Mouse (Mus musculus) liver, adult 2 months (tissue): Measurements from ENCODE around the gene Tmem139. TPM values are rescaled to one million over a fixed set of nuclear protein-coding genes. Genes with fewer than 3 reads are reported as not detected.
A peak's percentile ranks its signal among the peaks of the same experiment; 100 is the strongest.

Experiments
- DNase-seq: peaks from one replicate; pipeline ENCODE4 v3.0.0-alpha.2; 2011; ENCODE audit warnings: low read depth, low spot score; ENCODE audit errors: extremely low read depth
- H3K27ac ChIP-seq: fragments of 200-500 bp; replicated peaks from 2 replicates; pipeline ENCODE4 v1.5.1; 2012; ENCODE audit warnings: low read depth, mild to moderate bottlenecking, control low read depth, inconsistent platforms, low read length; ENCODE audit not compliant: insufficient read depth
- H3K27me3 ChIP-seq: fragments of 200-500 bp; 2 replicates; pipeline ENCODE4 v1.6.1; 2012; ENCODE audit warnings: mild to moderate bottlenecking, moderate library complexity, low read length, inconsistent platforms; ENCODE audit not compliant: control insufficient read depth, insufficient read depth
- H3K36me3 ChIP-seq: fragments of 200-500 bp; 2 replicates; pipeline ENCODE4 v1.6.1; 2012; ENCODE audit warnings: low read length, inconsistent platforms; ENCODE audit not compliant: control insufficient read depth, insufficient read depth
- H3K4me1 ChIP-seq: fragments of 200-500 bp; 2 replicates; pipeline ENCODE4 v1.6.1; 2011; ENCODE audit warnings: low read length; ENCODE audit not compliant: control insufficient read depth, insufficient read depth
- H3K4me3 ChIP-seq: fragments of 200-500 bp; 2 replicates; pipeline ENCODE4 v1.5.1; 2011; ENCODE audit warnings: low read depth, mild to moderate bottlenecking, control low read depth, low read length, moderate library complexity; ENCODE audit not compliant: insufficient read depth
- H3K79me2 ChIP-seq: fragments of 200-500 bp; 2 replicates; pipeline ENCODE4 v1.6.1; 2012; ENCODE audit warnings: inconsistent platforms, mild to moderate bottlenecking, low read length, moderate library complexity; ENCODE audit not compliant: control insufficient read depth, insufficient read depth
- H3K9ac ChIP-seq: fragments of 200-500 bp; 2 replicates; pipeline ENCODE4 v1.6.1; 2012; ENCODE audit warnings: low read depth, mild to moderate bottlenecking, control low read depth, inconsistent platforms, low read length
- CTCF ChIP-seq: fragments of 200-500 bp; IDR thresholded peaks from 2 replicates; pipeline ENCODE4 v1.5.1; 2011; ENCODE audit warnings: low read depth, low read length, control low read depth
- POLR2A ChIP-seq: fragments of 200-500 bp; IDR thresholded peaks from 2 replicates; pipeline ENCODE4 v1.6.1; 2011; ENCODE audit warnings: low read length, control low read depth; ENCODE audit not compliant: insufficient read depth; ENCODE audit errors: extremely low read depth
- WGBS: fragments of 180-500 bp; shearing (Covaris S2); methylation state at CpG from one replicate; pipeline ENCODE4 v1.1.7; 2018; 5-methylcytosine and 5-hydroxymethylcytosine counted together
- polyA plus RNA-seq: library from polyadenylated mRNA; depleted of rRNA; stranded (reverse); fragments of >200 nt; gene quantifications from 2 replicates; pipeline ENCODE4 v1.2.3, GENCODE M21; 2012
- total RNA-seq: library from RNA; depleted of rRNA; stranded (reverse); fragments of >200 nt; gene quantifications from 2 replicates; pipeline ENCODE4 v1.2.3, GENCODE M21; 2014

The Tmem139 gene
- total and polyA plus RNA-seq, 2 experiments: 0.37 to 0.46 TPM

DNA sequence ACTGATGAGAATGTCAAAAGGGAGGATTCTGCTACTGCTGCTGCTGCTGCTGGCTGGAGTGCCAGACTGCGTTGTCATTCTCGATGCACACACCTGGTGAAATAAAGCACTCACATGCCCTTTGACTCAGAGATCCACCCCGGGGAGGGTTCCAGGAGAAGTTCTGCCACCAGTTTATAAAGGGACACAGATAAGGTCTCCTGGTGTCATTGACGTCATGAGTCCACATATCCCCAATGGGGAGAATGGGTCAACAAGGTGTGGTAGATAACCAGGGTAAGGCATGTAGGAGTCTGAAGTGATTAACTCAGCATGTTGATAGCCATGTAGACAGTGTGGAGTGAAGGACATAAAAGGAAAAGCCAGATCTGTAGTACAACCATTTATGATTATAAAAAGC lies 32.2 kb upstream of the Tmem139 start:
- WGBS: 45% methylated on average over 4 of the region's 4 CpGs
- TF ChIP-seq CTCF (no peak), POLR2A (no peak)
- no peak overlapping the region for H3K4me3 ChIP-seq
- no peaks in the 10 kb centered on the region for H3K27me3 ChIP-seq
- no peaks in the 10 kb centered on the region for H3K36me3 ChIP-seq
- H3K4me1 ChIP-seq: peaks cover 1% of the 10 kb centered on the region; the same call in 1 of the 2 replicates
- H3K79me2 ChIP-seq: no peaks in the 10 kb centered on the region
- H3K9ac ChIP-seq: no peak overlapping the region
- H3K27ac ChIP-seq: no peak overlapping the region
- peak; percentile 81 for DNase-seq

DNA sequence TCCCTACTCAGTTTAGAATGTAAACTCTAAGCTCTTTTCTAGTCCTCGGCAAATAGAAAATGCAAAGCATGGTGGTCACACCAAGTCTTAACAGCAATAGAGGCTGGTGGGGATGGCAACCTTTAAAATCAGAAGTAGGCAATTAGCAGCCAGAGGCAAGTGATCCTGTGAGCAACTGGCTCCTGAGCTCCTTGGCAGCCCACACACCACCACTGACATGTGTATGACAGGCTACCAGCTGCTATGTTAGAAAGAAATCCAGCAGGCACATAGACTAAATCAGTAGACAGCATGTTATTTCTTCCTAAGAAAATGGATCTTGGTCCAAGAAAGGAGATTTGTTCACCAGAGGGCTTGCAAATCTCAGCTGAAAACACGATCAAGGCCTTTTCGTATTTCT lies 30.6 kb upstream of the Tmem139 start:
- peaks cover 1% of the 10 kb centered on the region; the same call in 1 of the 2 replicates for H3K4me1 ChIP-seq
- DNase-seq: no peak
- no peaks in the 10 kb centered on the region for H3K27me3 ChIP-seq
- no peak overlapping the region for H3K9ac ChIP-seq
- WGBS: 92% methylated on average over 3 of the region's 3 CpGs
- no peak for TF ChIP-seq POLR2A
- TF ChIP-seq CTCF: no peak
- no peak overlapping the region for H3K27ac ChIP-seq
- H3K79me2 ChIP-seq: no peaks in the 10 kb centered on the region
- H3K36me3 ChIP-seq: no peaks in the 10 kb centered on the region
- no peak overlapping the region for H3K4me3 ChIP-seq

DNA sequence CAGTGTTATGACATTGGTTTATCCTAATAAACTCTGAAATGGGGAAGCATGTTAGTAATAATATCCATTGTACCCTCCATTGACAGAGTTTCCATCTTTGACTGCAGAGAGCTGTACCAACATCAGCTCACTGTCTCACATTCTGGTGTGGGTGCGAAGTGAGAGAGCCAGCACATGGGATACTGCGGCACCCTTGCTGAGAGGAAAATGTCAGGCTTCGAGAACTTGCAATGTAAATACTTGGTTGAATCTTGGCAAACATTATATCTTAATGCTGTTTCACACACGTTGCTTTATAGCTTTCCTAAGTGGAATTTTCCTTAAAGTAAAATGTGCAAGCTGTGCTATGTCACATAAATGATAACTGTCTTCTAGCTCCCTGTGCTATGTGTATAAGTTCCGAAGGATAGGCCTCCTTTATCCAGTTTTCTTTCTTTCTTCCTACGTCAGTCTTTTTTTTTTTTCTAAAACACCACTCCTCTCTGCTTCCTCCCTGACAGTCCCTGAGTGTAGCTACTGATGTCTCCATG lies 24.4 kb upstream of the Tmem139 start:
- Histone ChIP-seq H3K36me3 (no peaks in the 10 kb centered on the region), H3K27ac (no peak overlapping the region), H3K4me3 (no peak overlapping the region), H3K79me2 (no peaks in the 10 kb centered on the region), H3K4me1 (no peaks in the 10 kb centered on the region; the same call in 1 of the 2 replicates), H3K9ac (no peak overlapping the region), H3K27me3 (no peaks in the 10 kb centered on the region)
- WGBS: 77% methylated on average over 6 of the region's 6 CpGs
- DNase-seq: no peak
- TF ChIP-seq POLR2A (no peak), CTCF (no peak)

DNA sequence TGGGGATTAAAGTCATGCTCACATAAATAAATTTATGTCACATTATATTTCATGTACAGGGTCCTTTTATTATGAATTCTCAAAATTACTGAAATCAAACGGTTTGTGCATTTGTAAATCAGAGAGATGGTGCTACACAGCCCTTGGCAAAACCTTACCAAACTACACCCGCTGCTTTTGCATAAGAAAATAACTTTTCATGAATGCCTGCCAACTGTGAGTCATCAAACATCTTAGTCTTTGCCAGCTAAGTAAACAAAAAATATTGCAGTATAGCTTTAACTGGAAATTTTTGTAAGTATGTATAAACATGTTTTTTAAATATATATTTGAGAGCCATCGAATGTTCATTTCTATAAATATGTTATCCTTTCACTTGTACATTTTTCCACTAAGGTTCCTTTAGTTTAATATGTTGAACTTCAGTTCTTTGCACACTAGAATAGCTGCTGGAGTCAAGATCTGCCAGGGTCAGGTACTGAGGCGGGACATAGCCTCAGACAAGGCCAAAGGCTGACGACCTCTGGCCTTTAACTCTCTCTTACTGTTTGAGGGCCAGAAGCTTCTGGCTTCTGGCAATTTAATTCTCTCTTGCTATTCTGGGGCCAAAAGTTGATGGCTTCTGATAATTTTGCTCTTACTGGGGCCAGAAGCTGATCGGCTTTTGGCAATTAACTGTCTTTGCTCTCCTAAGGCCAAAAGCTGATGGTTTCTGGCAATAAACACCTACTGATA lies 20.3 kb upstream of the Tmem139 start:
- Histone ChIP-seq H3K9ac (no peak overlapping the region), H3K79me2 (no peaks in the 10 kb centered on the region), H3K27ac (no peak overlapping the region), H3K4me1 (peaks cover 2% of the 10 kb centered on the region), H3K27me3 (no peaks in the 10 kb centered on the region), H3K36me3 (no peaks in the 10 kb centered on the region), H3K4me3 (no peak overlapping the region)
- 13% methylated on average over 6 of the region's 6 CpGs for WGBS
- TF ChIP-seq CTCF (no peak), POLR2A (no peak)
- peak; percentile 95 for DNase-seq

DNA sequence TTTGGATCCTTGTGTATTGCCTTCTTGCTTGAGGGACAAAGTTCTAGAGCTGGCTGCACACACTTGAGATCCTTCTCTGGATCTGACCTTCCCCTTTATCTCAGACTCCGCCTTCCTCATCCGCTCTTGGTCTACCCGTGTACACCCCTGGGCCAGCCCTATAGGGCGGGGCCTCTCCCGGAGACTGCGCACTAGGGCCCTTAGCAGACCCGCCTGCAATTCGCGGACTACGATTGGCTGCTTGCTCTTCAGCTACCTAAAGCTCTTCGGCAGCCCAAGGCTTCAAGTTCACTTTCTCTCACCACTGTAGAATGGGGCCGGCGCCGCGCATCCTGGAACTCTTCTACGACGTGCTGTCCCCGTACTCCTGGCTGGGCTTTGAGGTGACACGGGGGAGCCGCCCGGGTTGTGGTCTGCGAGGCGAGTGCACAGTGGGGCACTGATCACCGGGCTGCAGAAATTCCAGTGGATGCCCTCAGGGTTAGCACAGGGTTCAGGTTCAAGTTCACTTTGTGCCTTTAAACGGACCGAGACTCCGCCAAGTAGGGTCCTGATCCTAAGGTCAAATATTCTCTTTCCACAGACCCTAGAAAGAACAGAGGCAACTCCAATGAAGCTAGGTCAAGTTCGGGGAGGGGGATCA lies 15.9 kb upstream of the Tmem139 start, which contains the start of gene Gstk1:
Gene Gstk1, plus strand, starts transcription at position 225 of the 643 bp plus-strand sequence.
- Histone ChIP-seq H3K4me3 (peak within 1 kb of the TSS; percentile 69), H3K36me3 (0 out of 2 replicates have a peak, but pooled peaks cover 4% of the 10 kb centered on the region), H3K27ac (peak within 1 kb of the TSS; percentile 72), H3K9ac (peak within 1 kb of the TSS; percentile 71), H3K27me3 (no peaks in the 10 kb centered on the region), H3K79me2 (no peaks in the 10 kb centered on the region), H3K4me1 (peaks cover 5% of the 10 kb centered on the region)
- TF ChIP-seq POLR2A: peak; percentile 82; the same call in 1 of the 2 replicates
- no peak for TF ChIP-seq CTCF
- DNase-seq: peak; percentile 94
- WGBS: 2% methylated on average over 28 of the region's 28 CpGs
